Mouse (Mus musculus): Measurements from ENCODE around the gene Lmf2. TPM values are rescaled to one million over a fixed set of nuclear protein-coding genes. Genes with fewer than 3 reads are reported as not detected.

Gene Lmf2
- polyA plus RNA-seq, 1 experiment from 2014 or later, result 47.0 TPM

DNA sequence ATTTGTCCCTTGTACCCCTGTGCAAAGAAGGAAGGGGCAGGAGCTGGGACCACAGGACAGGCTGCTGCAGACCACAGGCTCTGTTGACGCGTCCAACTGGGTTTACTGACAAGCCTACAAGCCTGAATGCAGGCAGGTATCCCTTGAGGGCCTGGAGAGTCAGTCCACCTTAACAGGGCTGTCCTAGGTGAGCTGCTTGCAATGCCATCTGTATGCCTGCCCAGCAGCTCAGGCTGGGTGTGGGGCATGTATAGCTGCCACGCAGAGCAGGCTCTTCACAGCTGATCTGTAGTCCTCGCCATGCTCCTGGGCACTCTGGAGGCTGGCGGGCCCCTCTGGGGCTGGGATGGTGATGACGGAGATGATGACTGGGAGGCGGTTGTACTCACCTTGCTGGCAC is 29.2 kb upstream of the Lmf2 start, which contains the start of gene Klhdc7b:
Gene Klhdc7b, plus strand, starts transcription at position 301 of the 400 bp plus-strand sequence.
- ATAC-seq (ENCODE audit: insufficient number of reproducible peaks, insufficient read depth, low FRiP score, low read depth), result no peak
- no peak within 1 kb of the TSS for H3K4me2 ChIP-seq (replicated peaks; ENCODE audit: low read depth, low read length)
- WGBS, result 89% methylated on average over 7 of the region's 7 CpGs

DNA sequence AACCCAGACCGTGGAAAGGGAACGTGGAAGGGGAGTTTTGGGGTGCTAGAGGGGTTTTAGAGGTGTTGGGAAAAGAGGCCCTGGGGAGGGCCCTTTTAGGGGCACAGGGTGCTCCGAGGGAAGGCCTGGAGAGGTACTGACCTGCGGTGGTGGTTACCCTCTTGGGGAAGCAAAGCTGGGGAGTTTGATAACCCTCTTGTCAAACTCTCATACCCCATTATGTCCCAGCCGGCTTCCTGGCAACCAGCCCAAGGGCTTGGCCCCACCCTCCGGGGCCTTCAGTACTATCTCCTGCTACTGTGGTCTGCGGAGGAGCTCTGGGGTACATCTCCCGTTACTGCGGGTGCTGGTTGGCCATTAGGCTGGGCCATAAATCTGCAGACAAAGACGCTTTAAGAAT is 24.0 kb upstream of the Lmf2 start:
- H3K9ac ChIP-seq (replicated peaks; ENCODE audit: low read depth, low read length), result no peak overlapping the region
- 13% methylated on average over 10 of the region's 10 CpGs for WGBS

More for the DNA sequence above, 29.2 kb upstream of the Lmf2 start, which contains the start of gene Klhdc7b:
- H3K36me3 ChIP-seq (ENCODE audit: control insufficient read depth, insufficient read depth, low read length), result no peaks in the 10 kb centered on the region
- no peaks in the 10 kb centered on the region for H3K4me1 ChIP-seq (ENCODE audit: control insufficient read depth, insufficient read depth, low read length)
- peaks cover under 1% of the 10 kb centered on the region; the same call in 1 of the 2 replicates for H3K27me3 ChIP-seq (ENCODE audit: control insufficient read depth, insufficient read depth, low read length)
- H3K27ac ChIP-seq (ENCODE audit: low read length), result no peak within 1 kb of the TSS
- no peak within 1 kb of the TSS for H3K9ac ChIP-seq (replicated peaks; ENCODE audit: low read depth, low read length)
- H3K4me3 ChIP-seq (ENCODE audit: low read depth, low read length), result no peak within 1 kb of the TSS
- H3K9me3 ChIP-seq (ENCODE audit: control insufficient read depth, low read depth, low read length), result no peaks in the 10 kb centered on the region

DNA sequence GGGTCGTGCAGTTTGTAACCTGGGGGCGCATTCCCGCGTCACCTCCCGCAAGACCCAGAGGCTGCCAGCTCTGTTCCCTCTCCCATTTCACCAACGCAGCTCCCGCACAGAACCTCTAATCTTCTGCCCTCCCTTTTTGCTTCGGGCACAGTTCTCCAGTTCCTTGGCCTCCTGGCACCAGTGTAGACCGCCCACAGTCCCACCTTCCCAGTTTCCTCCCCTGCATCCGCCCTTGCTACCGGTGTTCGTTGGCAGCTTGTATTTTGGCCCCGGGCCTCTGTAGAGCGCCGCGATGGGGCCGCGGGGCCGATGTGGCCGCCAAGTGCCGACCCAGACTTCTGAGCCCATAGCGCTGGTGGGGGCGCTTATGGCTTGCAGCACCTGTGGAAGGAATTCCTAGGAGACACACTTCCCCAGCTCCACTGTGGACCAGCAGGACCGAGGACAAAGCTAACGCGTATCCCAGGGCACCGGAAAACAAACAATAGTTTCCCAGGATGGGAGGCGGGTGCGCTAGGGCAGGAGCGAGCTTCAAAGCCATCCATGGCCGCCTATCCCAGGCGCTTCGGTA is 23.5 kb upstream of the Lmf2 start, which contains the start of gene Odf3b:
Gene Odf3b, minus strand, starts transcription at position 452 of the 571 bp plus-strand sequence.
- WGBS, result under 1% methylated on average over 33 of the region's 33 CpGs
- H3K4me3 ChIP-seq (ENCODE audit: low read depth, low read length), result peak within 1 kb of the TSS; percentile 35
- no peak for ATAC-seq (ENCODE audit: insufficient number of reproducible peaks, insufficient read depth, low FRiP score, low read depth)
- H3K9ac ChIP-seq (replicated peaks; ENCODE audit: low read depth, low read length), result no peak within 1 kb of the TSS
- H3K27ac ChIP-seq (ENCODE audit: low read length), result no peak within 1 kb of the TSS
- no peaks in the 10 kb centered on the region for H3K9me3 ChIP-seq (ENCODE audit: control insufficient read depth, low read depth, low read length)
- H3K4me1 ChIP-seq (ENCODE audit: control insufficient read depth, insufficient read depth, low read length), result peaks cover 9% of the 10 kb centered on the region; the same call in 1 of the 2 replicates
- H3K27me3 ChIP-seq (ENCODE audit: control insufficient read depth, insufficient read depth, low read length), result peaks cover 28% of the 10 kb centered on the region
- H3K36me3 ChIP-seq (ENCODE audit: control insufficient read depth, insufficient read depth, low read length), result no peaks in the 10 kb centered on the region
- H3K4me2 ChIP-seq (replicated peaks; ENCODE audit: low read depth, low read length), result peak within 1 kb of the TSS; percentile 49

More for the DNA sequence above, 24.0 kb upstream of the Lmf2 start:
- Histone ChIP-seq H3K27me3 (ENCODE audit: control insufficient read depth, insufficient read depth, low read length) (peaks cover 28% of the 10 kb centered on the region), H3K4me2 (replicated peaks; ENCODE audit: low read depth, low read length) (peak overlapping the region; percentile 49), H3K27ac (ENCODE audit: low read length) (no peak overlapping the region), H3K36me3 (ENCODE audit: control insufficient read depth, insufficient read depth, low read length) (no peaks in the 10 kb centered on the region), H3K4me3 (ENCODE audit: low read depth, low read length) (peak overlapping the region; percentile 35), H3K9me3 (ENCODE audit: control insufficient read depth, low read depth, low read length) (no peaks in the 10 kb centered on the region), H3K4me1 (ENCODE audit: control insufficient read depth, insufficient read depth, low read length) (peaks cover 9% of the 10 kb centered on the region; the same call in 1 of the 2 replicates)
- no peak for ATAC-seq (ENCODE audit: insufficient number of reproducible peaks, insufficient read depth, low FRiP score, low read depth)

DNA sequence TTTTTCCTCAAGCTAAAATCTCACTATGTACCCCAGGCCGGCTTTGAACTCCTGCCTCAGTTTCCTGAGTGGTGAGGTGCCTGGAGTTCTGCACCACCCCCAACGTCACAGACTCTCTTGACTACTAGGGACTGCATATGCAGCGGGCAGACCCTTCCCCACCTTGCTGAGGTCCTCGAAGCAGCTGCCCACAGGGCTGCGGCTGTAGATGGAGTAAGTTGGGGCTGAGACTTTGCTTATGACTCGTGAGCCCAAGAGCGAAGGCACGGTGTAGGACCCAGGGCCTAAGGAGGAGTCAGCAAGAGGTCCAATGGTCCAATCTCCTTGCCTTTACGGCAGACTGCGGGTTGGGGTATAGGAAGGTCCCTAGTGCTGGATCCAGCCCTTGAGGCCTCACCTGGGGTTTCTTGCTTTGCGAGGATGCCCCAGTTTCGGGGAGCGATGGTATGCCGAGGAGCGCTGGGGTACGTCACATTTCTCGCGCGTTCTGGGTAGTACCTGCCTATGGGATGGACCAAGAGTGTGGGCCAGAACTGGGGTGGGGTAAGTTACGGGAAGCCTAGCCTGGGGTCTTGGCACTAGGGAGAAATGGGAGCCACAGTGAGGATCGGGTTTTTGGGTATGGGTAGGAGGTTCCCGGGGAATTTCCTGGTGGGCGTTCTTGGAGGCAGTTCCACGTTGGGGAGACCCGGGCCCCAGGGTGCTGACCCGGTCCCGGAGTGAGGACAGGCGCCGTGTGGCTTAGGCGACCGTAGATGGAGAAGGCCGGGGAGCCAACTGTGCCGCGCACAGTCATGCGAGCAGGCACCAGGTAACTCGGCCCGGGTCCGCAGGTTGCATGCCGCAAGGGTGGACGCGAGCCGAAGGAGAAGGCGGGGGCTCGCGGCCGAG is 22.7 kb upstream of the Lmf2 start:
- H3K27ac ChIP-seq (ENCODE audit: low read length), result no peak overlapping the region
- no peak for ATAC-seq (ENCODE audit: insufficient number of reproducible peaks, insufficient read depth, low FRiP score, low read depth)
- WGBS, result 15% methylated on average over 46 of the region's 46 CpGs
- no peaks in the 10 kb centered on the region for H3K36me3 ChIP-seq (ENCODE audit: control insufficient read depth, insufficient read depth, low read length)
- H3K4me2 ChIP-seq (replicated peaks; ENCODE audit: low read depth, low read length), result peak overlapping the region; percentile 49
- peaks cover 28% of the 10 kb centered on the region for H3K27me3 ChIP-seq (ENCODE audit: control insufficient read depth, insufficient read depth, low read length)
- peaks cover 9% of the 10 kb centered on the region; the same call in 1 of the 2 replicates for H3K4me1 ChIP-seq (ENCODE audit: control insufficient read depth, insufficient read depth, low read length)
- no peak overlapping the region for H3K9ac ChIP-seq (replicated peaks; ENCODE audit: low read depth, low read length)
- H3K4me3 ChIP-seq (ENCODE audit: low read depth, low read length), result peak overlapping the region; percentile 35
- H3K9me3 ChIP-seq (ENCODE audit: control insufficient read depth, low read depth, low read length), result no peaks in the 10 kb centered on the region

DNA sequence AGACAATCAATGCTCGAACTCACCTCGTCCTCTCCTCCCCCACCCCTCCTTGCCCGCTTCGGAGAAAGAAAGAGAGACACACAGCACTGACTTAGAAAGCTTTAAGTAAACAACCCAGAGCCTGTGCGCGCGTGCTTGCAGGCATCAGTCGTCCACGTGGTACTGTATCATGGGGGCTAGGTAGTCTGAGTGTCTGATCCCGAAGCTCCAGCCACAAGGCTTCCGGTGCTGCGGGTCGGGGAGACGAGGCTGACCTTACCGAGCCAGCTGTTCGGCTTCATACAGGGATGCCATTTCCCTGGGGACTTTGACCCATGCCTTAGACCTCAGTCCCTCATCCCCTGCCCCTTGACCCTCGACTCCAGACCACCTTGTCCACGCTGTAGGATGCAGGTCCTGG is 21.9 kb upstream of the Lmf2 start:
- ATAC-seq (ENCODE audit: insufficient number of reproducible peaks, insufficient read depth, low FRiP score, low read depth), result no peak
- Histone ChIP-seq H3K4me2 (replicated peaks; ENCODE audit: low read depth, low read length) (no peak overlapping the region), H3K4me1 (ENCODE audit: control insufficient read depth, insufficient read depth, low read length) (peaks cover 13% of the 10 kb centered on the region; the same call in 1 of the 2 replicates), H3K9me3 (ENCODE audit: control insufficient read depth, low read depth, low read length) (no peaks in the 10 kb centered on the region), H3K27ac (ENCODE audit: low read length) (no peak overlapping the region), H3K9ac (replicated peaks; ENCODE audit: low read depth, low read length) (no peak overlapping the region), H3K27me3 (ENCODE audit: control insufficient read depth, insufficient read depth, low read length) (peaks cover 28% of the 10 kb centered on the region), H3K4me3 (ENCODE audit: low read depth, low read length) (no peak overlapping the region), H3K36me3 (ENCODE audit: control insufficient read depth, insufficient read depth, low read length) (no peaks in the 10 kb centered on the region)
- WGBS, result 4% methylated on average over 18 of the region's 18 CpGs

DNA sequence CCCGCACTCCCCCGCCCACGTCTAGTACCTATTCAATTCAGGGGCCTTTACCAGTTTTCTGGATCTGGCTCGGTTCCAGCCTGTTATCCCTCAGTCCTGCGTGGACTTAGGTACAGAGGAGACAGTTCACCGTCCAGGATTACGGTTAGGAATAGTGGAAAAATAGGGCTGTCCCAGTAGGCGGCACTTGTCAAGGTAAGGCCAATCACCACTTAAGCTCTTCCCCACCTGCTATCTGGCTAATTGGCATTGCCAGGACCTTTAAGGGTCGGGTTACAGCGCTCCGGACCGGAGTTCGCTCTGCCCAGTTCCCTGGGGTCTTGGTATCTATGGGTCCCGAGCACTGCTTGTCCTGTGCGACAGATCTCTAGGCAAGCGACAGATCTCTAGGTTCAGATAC is 21.5 kb upstream of the Lmf2 start, which contains the start of gene Tymp:
Gene Tymp, minus strand, starts transcription at position 83 of the 400 bp plus-strand sequence.
- Histone ChIP-seq H3K27me3 (ENCODE audit: control insufficient read depth, insufficient read depth, low read length) (peaks cover 28% of the 10 kb centered on the region), H3K4me2 (replicated peaks; ENCODE audit: low read depth, low read length) (no peak within 1 kb of the TSS), H3K4me1 (ENCODE audit: control insufficient read depth, insufficient read depth, low read length) (peaks cover 13% of the 10 kb centered on the region; the same call in 1 of the 2 replicates), H3K36me3 (ENCODE audit: control insufficient read depth, insufficient read depth, low read length) (peaks cover 3% of the 10 kb centered on the region), H3K4me3 (ENCODE audit: low read depth, low read length) (no peak within 1 kb of the TSS), H3K9me3 (ENCODE audit: control insufficient read depth, low read depth, low read length) (no peaks in the 10 kb centered on the region), H3K27ac (ENCODE audit: low read length) (no peak within 1 kb of the TSS), H3K9ac (replicated peaks; ENCODE audit: low read depth, low read length) (no peak within 1 kb of the TSS)
- WGBS, result 20% methylated on average over 16 of the region's 16 CpGs
- no peak for ATAC-seq (ENCODE audit: insufficient number of reproducible peaks, insufficient read depth, low FRiP score, low read depth)

DNA sequence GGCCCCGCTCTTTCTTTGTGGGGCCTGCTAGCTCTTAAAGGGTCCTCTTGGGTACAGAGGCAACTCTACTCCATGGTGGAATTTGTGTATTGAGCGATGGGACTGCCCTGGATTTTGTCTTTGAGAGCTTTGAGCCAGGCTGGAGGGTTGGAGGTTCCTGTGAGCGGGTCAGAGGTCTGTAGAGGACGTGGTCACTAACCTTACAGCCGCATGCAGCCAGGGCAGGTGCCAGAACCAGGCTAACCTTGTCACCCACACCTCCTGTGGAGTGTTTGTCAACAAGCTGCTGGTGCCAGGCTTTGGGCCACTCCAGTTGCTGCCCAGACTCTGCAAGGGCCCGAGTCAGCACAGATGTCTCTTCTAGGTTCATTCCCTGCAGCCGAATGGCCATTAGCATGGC is 20.6 kb upstream of the Lmf2 start:
- H3K36me3 ChIP-seq (ENCODE audit: control insufficient read depth, insufficient read depth, low read length), result peaks cover 12% of the 10 kb centered on the region
- H3K4me2 ChIP-seq (replicated peaks; ENCODE audit: low read depth, low read length), result no peak overlapping the region
- no peak for ATAC-seq (ENCODE audit: insufficient number of reproducible peaks, insufficient read depth, low FRiP score, low read depth)
- no peaks in the 10 kb centered on the region for H3K9me3 ChIP-seq (ENCODE audit: control insufficient read depth, low read depth, low read length)
- peaks cover 13% of the 10 kb centered on the region; the same call in 1 of the 2 replicates for H3K4me1 ChIP-seq (ENCODE audit: control insufficient read depth, insufficient read depth, low read length)
- no peak overlapping the region for H3K27ac ChIP-seq (ENCODE audit: low read length)
- peaks cover 28% of the 10 kb centered on the region for H3K27me3 ChIP-seq (ENCODE audit: control insufficient read depth, insufficient read depth, low read length)
- no peak overlapping the region for H3K9ac ChIP-seq (replicated peaks; ENCODE audit: low read depth, low read length)
- no peak overlapping the region for H3K4me3 ChIP-seq (ENCODE audit: low read depth, low read length)
- 83% methylated on average over 7 of the region's 7 CpGs for WGBS

DNA sequence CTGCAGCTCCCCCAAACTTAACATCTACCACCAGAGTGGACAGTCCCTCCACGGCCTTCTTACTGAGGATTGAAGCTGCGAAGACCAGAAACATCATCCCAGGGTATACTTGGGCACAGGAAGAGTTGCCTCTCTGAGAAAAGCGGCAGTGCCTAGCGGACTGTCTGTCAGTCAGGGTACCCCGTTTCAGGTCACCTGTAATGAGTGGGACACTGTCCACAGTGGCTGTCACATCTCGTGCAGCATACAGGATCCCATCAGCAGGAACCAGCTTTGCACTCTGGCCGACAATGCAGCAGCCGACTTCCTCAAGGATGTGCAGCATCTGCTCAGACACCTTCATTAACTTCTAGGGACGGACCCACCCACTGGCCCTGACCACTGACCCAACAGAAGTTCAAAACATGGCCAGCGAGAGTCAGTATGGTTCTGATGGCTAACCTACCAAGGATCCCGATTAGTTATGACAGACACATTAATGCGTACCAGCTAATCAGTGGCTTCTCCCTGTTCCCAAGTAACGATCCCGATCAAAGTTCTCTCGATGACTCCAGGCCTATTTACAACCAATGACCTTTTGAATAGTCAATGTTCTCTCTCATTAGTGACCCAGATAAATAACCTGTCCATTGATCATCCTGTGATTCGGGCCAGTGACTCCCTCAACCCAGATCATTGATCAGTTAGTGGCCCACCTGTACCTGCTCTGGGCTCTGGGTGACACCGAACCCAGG is 19.5 kb upstream of the Lmf2 start:
- Histone ChIP-seq H3K9me3 (ENCODE audit: control insufficient read depth, low read depth, low read length) (no peaks in the 10 kb centered on the region), H3K9ac (replicated peaks; ENCODE audit: low read depth, low read length) (no peak overlapping the region), H3K4me3 (ENCODE audit: low read depth, low read length) (no peak overlapping the region), H3K27me3 (ENCODE audit: control insufficient read depth, insufficient read depth, low read length) (peaks cover 28% of the 10 kb centered on the region), H3K4me1 (ENCODE audit: control insufficient read depth, insufficient read depth, low read length) (peaks cover 13% of the 10 kb centered on the region; the same call in 1 of the 2 replicates), H3K4me2 (replicated peaks; ENCODE audit: low read depth, low read length) (no peak overlapping the region), H3K27ac (ENCODE audit: low read length) (no peak overlapping the region), H3K36me3 (ENCODE audit: control insufficient read depth, insufficient read depth, low read length) (peaks cover 22% of the 10 kb centered on the region)
- WGBS, result 90% methylated on average over 17 of the region's 17 CpGs
- ATAC-seq (ENCODE audit: insufficient number of reproducible peaks, insufficient read depth, low FRiP score, low read depth), result no peak

Data from stomach, embryonic 14.5 days (tissue).